Mouse (Mus musculus) liver, embryonic 15.5 days (tissue): ENCODE data around the gene Otor. TPM values are rescaled to one million over a fixed set of nuclear protein-coding genes. Genes with fewer than 3 reads are reported as not detected.

Experiments
- polyA plus RNA-seq: library from polyadenylated mRNA; unstranded; fragments of >200 nt; fragmentation: Nextera tagmentation; extraction: Ambion mirVana; gene quantifications from 2 replicates; pipeline ENCODE4 v1.2.1, GENCODE M21; 2015

Gene Otor
- polyA plus RNA-seq, 1 experiment from 2014 or later: not detected

Other genes starting within 250 kb of the Otor start
- gene Kif16b, start 176.9 kb upstream of the Otor start, polyA plus RNA-seq: 3.5 and 4.2 TPM in 2 replicates
- 18.2 and 23.2 TPM in 2 replicates for gene Snrpb2, start 15.4 kb upstream of the Otor start, polyA plus RNA-seq